Mouse (Mus musculus): ENCODE data around the gene Msrb3.
A peak's percentile ranks its signal among the peaks of the same experiment; 100 is the strongest.

Gene Msrb3

GRCm38 (mm10) chr10:120900096-120900495, 1.2 kb upstream of the Msrb3 start:
- DNase-seq (ENCODE audit: inconsistent age in 2 of 2, low spot score in 1 of 2), result no peak

GRCm38 (mm10) chr10:120898357-120898756, 544 bp downstream of the Msrb3 start:
- peak; percentile 53 to 80 for DNase-seq (ENCODE audit: inconsistent age in 2 of 2, low spot score in 1 of 2)

GRCm38 (mm10) chr10:120895899-120896289, 3.0 kb downstream of the Msrb3 start:
- DNase-seq (ENCODE audit: inconsistent age in 2 of 2, low spot score in 1 of 2), result peak in 1 of 2 experiments; percentile 49

GRCm38 (mm10) chr10:120894978-120895898, 3.7 kb downstream of the Msrb3 start:
- peak in 1 of 2 experiments; percentile 63 for DNase-seq (ENCODE audit: inconsistent age in 2 of 2, low spot score in 1 of 2)

- DNase-seq (ENCODE audit: inconsistent age in 2 of 2, low spot score in 1 of 2), result no peak
These were observed 5.0 kb downstream of the Msrb3 start for GRCm38 (mm10) chr10:120893938-120894337.

- DNase-seq (ENCODE audit: inconsistent age in 2 of 2, low spot score in 1 of 2), result no peak
These were observed 7.8 kb downstream of the Msrb3 start for GRCm38 (mm10) chr10:120891131-120891530.

GRCm38 (mm10) chr10:120890592-120890991, 8.3 kb downstream of the Msrb3 start:
- no peak for DNase-seq (ENCODE audit: inconsistent age in 2 of 2, low spot score in 1 of 2)

GRCm38 (mm10) chr10:120888531-120888930, 10.4 kb downstream of the Msrb3 start:
- no peak for DNase-seq (ENCODE audit: inconsistent age in 2 of 2, low spot score in 1 of 2)

GRCm38 (mm10) chr10:120884220-120884619, 14.7 kb downstream of the Msrb3 start:
- DNase-seq (ENCODE audit: inconsistent age in 2 of 2, low spot score in 1 of 2), result peak; percentile 51 to 75

- DNase-seq (ENCODE audit: inconsistent age in 2 of 2, low spot score in 1 of 2), result peak in 1 of 2 experiments; percentile 61
These were observed 15.2 kb downstream of the Msrb3 start for GRCm38 (mm10) chr10:120883732-120884131.

GRCm38 (mm10) chr10:120883069-120883415, 15.9 kb downstream of the Msrb3 start:
- DNase-seq (ENCODE audit: inconsistent age in 2 of 2, low spot score in 1 of 2), result no peak

- DNase-seq (ENCODE audit: inconsistent age in 2 of 2, low spot score in 1 of 2), result peak; percentile 54 to 84
These were observed 16.4 kb downstream of the Msrb3 start for GRCm38 (mm10) chr10:120882347-120883068.

GRCm38 (mm10) chr10:120876549-120877270, 22.2 kb downstream of the Msrb3 start:
- DNase-seq (ENCODE audit: inconsistent age in 2 of 2, low spot score in 1 of 2), result peak; percentile 72 to 85

GRCm38 (mm10) chr10:120875672-120876463, 23.0 kb downstream of the Msrb3 start:
- DNase-seq (ENCODE audit: inconsistent age in 2 of 2, low spot score in 1 of 2), result peak; percentile 89 to 97

GRCm38 (mm10) chr10:120874261-120874660, 24.6 kb downstream of the Msrb3 start:
- DNase-seq (ENCODE audit: inconsistent age in 2 of 2, low spot score in 1 of 2), result no peak

GRCm38 (mm10) chr10:120873646-120874201, 25.2 kb downstream of the Msrb3 start:
- DNase-seq (ENCODE audit: inconsistent age in 2 of 2, low spot score in 1 of 2), result no peak

GRCm38 (mm10) chr10:120872483-120872862, 26.4 kb downstream of the Msrb3 start:
- DNase-seq (ENCODE audit: inconsistent age in 2 of 2, low spot score in 1 of 2), result peak; percentile 74 to 89

GRCm38 (mm10) chr10:120871630-120872482, 27.0 kb downstream of the Msrb3 start:
- peak in 1 of 2 experiments; percentile 45 for DNase-seq (ENCODE audit: inconsistent age in 2 of 2, low spot score in 1 of 2)

- no peak for DNase-seq (ENCODE audit: inconsistent age in 2 of 2, low spot score in 1 of 2)
These were observed 27.8 kb downstream of the Msrb3 start for GRCm38 (mm10) chr10:120871096-120871495.

Measured in adrenal gland, adult (tissue).